Mouse (Mus musculus) intestine, embryonic 14.5 days (tissue): Measurements from ENCODE around the gene Dcdc2c. TPM values are rescaled to one million over a fixed set of nuclear protein-coding genes. Genes with fewer than 3 reads are reported as not detected.

ENCODE experiments used
- ATAC-seq: fragments of 200-750 bp; cut with Nextera tagmentation; replicated peaks from 2 replicates; pipeline ENCODE4 v1.8.0; 2017; ENCODE audit warnings: low read depth, moderate number of reproducible peaks, moderate TSS enrichment, moderate library complexity; ENCODE audit not compliant: low FRiP score, low TSS enrichment
- DNase-seq: peaks from one replicate; pipeline ENCODE4 v3.0.0-alpha.2; 2018; ENCODE audit warnings: low spot score
- H3K27ac ChIP-seq: fragments of 300-500 bp; sonication (generic); 2 replicates; pipeline ENCODE4 v1.5.1; 2014; ENCODE audit warnings: low read depth, mild to moderate bottlenecking, control low read depth
- H3K27me3 ChIP-seq: fragments of 300-500 bp; sonication (generic); replicated peaks from 2 replicates; pipeline ENCODE4 v1.6.1; 2014; ENCODE audit warnings: low read length, control low read depth; ENCODE audit not compliant: control insufficient read depth, insufficient read depth
- H3K36me3 ChIP-seq: fragments of 300-500 bp; sonication (generic); 2 replicates; pipeline ENCODE4 v1.6.1; 2014; ENCODE audit warnings: low read length, control low read depth; ENCODE audit not compliant: control insufficient read depth, insufficient read depth
- H3K4me1 ChIP-seq: fragments of 300-500 bp; sonication (generic); replicated peaks from 2 replicates; pipeline ENCODE4 v1.6.1; 2014; ENCODE audit warnings: low read length, control low read depth, mixed read lengths; ENCODE audit not compliant: control insufficient read depth, insufficient read depth
- H3K4me2 ChIP-seq: fragments of 300-500 bp; sonication (generic); 2 replicates; pipeline ENCODE4 v1.6.1; 2014; ENCODE audit warnings: low read length
- H3K4me3 ChIP-seq: fragments of 300-500 bp; sonication (generic); 2 replicates; pipeline ENCODE4 v1.5.1; 2014; ENCODE audit warnings: low read depth, low read length, control low read depth, mixed read lengths
- H3K9ac ChIP-seq: fragments of 300-500 bp; sonication (generic); 2 replicates; pipeline ENCODE4 v1.6.1; 2014; ENCODE audit warnings: mild to moderate bottlenecking, low read length
- H3K9me3 ChIP-seq: fragments of 300-500 bp; sonication (generic); 2 replicates; pipeline ENCODE4 v1.6.1; 2016; ENCODE audit warnings: low read length, control low read depth; ENCODE audit not compliant: control insufficient read depth
- WGBS: fragments of 180-500 bp; shearing (Covaris S2); extraction: QIAGEN DNeasy Blood & Tissue Kit; methylation state at CpG from one replicate; pipeline ENCODE4 v1.1.7; 2014; 5-methylcytosine and 5-hydroxymethylcytosine counted together
- polyA plus RNA-seq: library from polyadenylated mRNA; unstranded; fragments of >200 nt; fragmentation: Nextera tagmentation; extraction: Ambion mirVana; gene quantifications from 2 replicates; pipeline ENCODE4 v1.2.1, GENCODE M21; 2014

Dcdc2c gene
- polyA plus RNA-seq, 1 experiment from 2014 or later, result 0.12 TPM

DNA sequence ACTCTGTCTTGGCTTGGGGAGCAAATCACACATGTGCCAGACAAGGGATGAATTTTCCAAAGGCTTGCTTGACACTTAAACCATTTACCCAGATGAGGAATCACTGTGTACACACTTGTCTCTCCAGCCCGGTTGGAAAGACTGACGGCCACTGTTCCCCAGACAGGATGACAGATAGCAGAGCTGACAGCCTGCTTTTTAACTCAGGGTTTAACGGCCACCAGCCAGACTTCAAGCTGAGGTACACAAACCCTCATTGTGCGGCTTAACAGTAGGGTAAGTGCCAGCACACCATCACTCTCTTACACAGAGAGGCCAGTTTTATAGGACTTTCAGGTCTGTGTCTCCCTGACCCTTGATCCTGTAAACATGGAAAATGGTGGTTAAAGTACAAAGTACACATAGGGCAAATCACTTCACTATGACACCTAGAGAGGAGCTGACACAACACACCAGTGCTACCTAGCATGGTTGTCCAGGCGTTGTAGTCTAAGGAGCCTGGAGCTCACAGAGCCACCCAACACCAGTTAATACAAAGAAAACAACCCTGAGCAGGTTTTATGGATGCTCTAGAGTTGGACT, 42.4 kb downstream of the Dcdc2c start:
- WGBS, result 21% methylated on average over 5 of the region's 5 CpGs
- Histone ChIP-seq H3K27me3 (no peaks in the 10 kb centered on the region), H3K36me3 (no peaks in the 10 kb centered on the region), H3K4me2 (no peak overlapping the region), H3K9me3 (no peaks in the 10 kb centered on the region), H3K9ac (no peak overlapping the region), H3K4me3 (no peak overlapping the region), H3K27ac (no peak overlapping the region), H3K4me1 (no peaks in the 10 kb centered on the region)
- DNase-seq (no peak), ATAC-seq (no peak)

DNA sequence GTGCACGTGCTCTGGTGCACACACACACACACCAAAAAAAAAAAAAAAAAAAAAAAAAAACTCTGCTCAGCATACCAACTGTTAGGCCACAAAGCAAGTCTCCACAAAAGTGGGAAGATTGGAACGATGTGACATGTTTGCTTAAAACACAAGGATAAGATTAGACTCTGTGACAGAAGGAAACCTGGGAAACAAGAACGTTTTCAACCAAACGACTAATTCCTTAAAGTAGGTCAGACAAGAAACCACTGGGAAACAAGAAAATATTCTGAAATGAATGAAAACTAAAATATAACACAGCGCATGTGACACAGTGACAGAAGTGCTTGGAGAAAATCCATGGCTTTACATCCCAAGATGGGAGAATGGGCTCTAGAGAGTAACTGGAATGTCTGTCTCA, 57.9 kb downstream of the Dcdc2c start:
- ATAC-seq (no peak), DNase-seq (no peak)
- Histone ChIP-seq H3K4me1 (no peaks in the 10 kb centered on the region), H3K36me3 (no peaks in the 10 kb centered on the region), H3K9me3 (no peaks in the 10 kb centered on the region), H3K9ac (no peak overlapping the region), H3K4me2 (no peak overlapping the region), H3K27me3 (no peaks in the 10 kb centered on the region), H3K27ac (no peak overlapping the region), H3K4me3 (no peak overlapping the region)
- WGBS, result 82% methylated on average over 5 of the region's 5 CpGs

- Histone ChIP-seq H3K4me1 (no peaks in the 10 kb centered on the region), H3K27ac (no peak overlapping the region), H3K4me2 (no peak overlapping the region), H3K4me3 (no peak overlapping the region), H3K36me3 (no peaks in the 10 kb centered on the region), H3K27me3 (no peaks in the 10 kb centered on the region), H3K9me3 (no peaks in the 10 kb centered on the region), H3K9ac (no peak overlapping the region)
- no peak for ATAC-seq
- DNase-seq, result no peak
- WGBS, result 77% methylated on average over 10 of the region's 10 CpGs
Measured at GRCm38 (mm10) chr12:28482483-28483160, 69.6 kb downstream of the Dcdc2c start.

DNA sequence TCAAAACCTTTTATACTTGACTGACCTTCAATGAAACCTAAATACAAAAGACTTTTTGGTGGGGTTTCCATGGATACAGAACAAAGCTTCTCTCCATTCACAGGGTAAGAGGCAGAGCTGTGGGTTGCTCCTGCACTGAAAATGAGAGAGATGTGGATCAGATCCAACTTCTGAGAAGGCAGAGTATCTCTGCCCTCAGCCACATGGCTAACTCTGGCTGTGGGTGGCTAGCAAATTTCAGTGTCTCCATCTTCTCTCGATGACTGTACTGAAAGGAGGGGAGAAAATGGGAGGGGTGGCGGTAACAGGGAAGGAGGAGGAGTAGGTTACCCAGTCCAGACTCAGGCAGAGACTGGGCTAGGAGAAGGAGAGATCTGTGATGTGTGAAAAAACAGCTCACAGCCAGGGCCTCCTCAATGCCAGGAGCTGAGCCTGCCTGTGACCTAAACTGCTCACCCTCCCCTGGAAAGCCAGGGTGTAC, 91.2 kb downstream of the Dcdc2c start:
- ATAC-seq (no peak), DNase-seq (no peak)
- WGBS, result 66% methylated on average over 2 of the region's 2 CpGs

GRCm38 (mm10) chr12:28460523-28460922, 91.7 kb downstream of the Dcdc2c start:
- H3K9me3 ChIP-seq, result 0 out of 2 replicates have a peak, but pooled peaks cover 3% of the 10 kb centered on the region
- ATAC-seq (no peak), DNase-seq (no peak)
- H3K4me2 ChIP-seq, result no peak overlapping the region
- no peaks in the 10 kb centered on the region for H3K4me1 ChIP-seq
- no peak overlapping the region for H3K27ac ChIP-seq
- no peaks in the 10 kb centered on the region for H3K27me3 ChIP-seq
- H3K4me3 ChIP-seq, result no peak overlapping the region
- WGBS, result 80% methylated on average over 7 of the region's 7 CpGs
- no peak overlapping the region for H3K9ac ChIP-seq
- no peaks in the 10 kb centered on the region for H3K36me3 ChIP-seq

More for the DNA sequence above, 91.2 kb downstream of the Dcdc2c start:
- Histone ChIP-seq H3K27me3 (no peaks in the 10 kb centered on the region), H3K4me3 (no peak overlapping the region), H3K27ac (no peak overlapping the region), H3K9ac (no peak overlapping the region), H3K4me2 (no peak overlapping the region), H3K36me3 (no peaks in the 10 kb centered on the region), H3K9me3 (0 out of 2 replicates have a peak, but pooled peaks cover 3% of the 10 kb centered on the region), H3K4me1 (no peaks in the 10 kb centered on the region)

DNA sequence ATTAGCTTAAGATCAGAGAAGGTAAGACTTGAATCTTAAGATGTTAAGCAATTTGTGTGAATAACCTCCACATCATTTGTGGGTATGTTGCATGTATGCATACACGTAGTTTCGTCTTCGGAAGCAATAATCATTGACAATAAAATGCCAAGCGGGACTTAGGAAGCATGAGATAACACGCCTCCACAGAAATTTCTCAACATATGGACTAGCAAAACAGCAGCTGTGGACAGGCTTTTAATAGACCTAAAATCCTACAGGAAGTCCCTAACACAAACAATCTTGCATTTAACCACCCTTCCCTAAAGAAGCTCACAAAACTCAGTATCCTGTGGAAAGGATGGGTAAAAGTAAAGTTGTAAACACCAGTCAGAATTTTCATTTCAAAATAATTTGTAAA, 93.4 kb downstream of the Dcdc2c start:
- no peak overlapping the region for H3K9ac ChIP-seq
- H3K4me1 ChIP-seq, result no peaks in the 10 kb centered on the region
- H3K27me3 ChIP-seq, result no peaks in the 10 kb centered on the region
- ATAC-seq, result no peak
- no peak overlapping the region for H3K27ac ChIP-seq
- 88% methylated on average over 5 of the region's 5 CpGs for WGBS
- no peak overlapping the region for H3K4me2 ChIP-seq
- no peak for DNase-seq
- H3K4me3 ChIP-seq, result no peak overlapping the region
- H3K36me3 ChIP-seq, result no peaks in the 10 kb centered on the region
- 0 out of 2 replicates have a peak, but pooled peaks cover 3% of the 10 kb centered on the region for H3K9me3 ChIP-seq

- DNase-seq, result no peak
- Histone ChIP-seq H3K9me3 (no peaks in the 10 kb centered on the region), H3K4me2 (no peak overlapping the region), H3K9ac (no peak overlapping the region), H3K4me1 (no peaks in the 10 kb centered on the region), H3K27me3 (no peaks in the 10 kb centered on the region), H3K27ac (no peak overlapping the region), H3K4me3 (no peak overlapping the region), H3K36me3 (no peaks in the 10 kb centered on the region)
- ATAC-seq, result no peak
- WGBS, result 65% methylated on average over 5 of the region's 5 CpGs
Measured at GRCm38 (mm10) chr12:28436536-28436935, 115.7 kb downstream of the Dcdc2c start.

GRCm38 (mm10) chr12:28432729-28433067, 119.5 kb downstream of the Dcdc2c start:
- Histone ChIP-seq H3K4me3 (no peak overlapping the region), H3K27me3 (no peaks in the 10 kb centered on the region), H3K4me1 (no peaks in the 10 kb centered on the region), H3K36me3 (no peaks in the 10 kb centered on the region), H3K9ac (no peak overlapping the region), H3K4me2 (no peak overlapping the region), H3K27ac (no peak overlapping the region), H3K9me3 (peaks cover 5% of the 10 kb centered on the region; the same call in 1 of the 2 replicates)
- ATAC-seq, result no peak
- no peak for DNase-seq
- WGBS, result 91% methylated on average over 3 of the region's 3 CpGs
